Mouse (Mus musculus) adrenal gland, adult 2 months (tissue): Measurements from ENCODE around the gene Carmil1. TPM values are rescaled to one million over a fixed set of nuclear protein-coding genes. Genes with fewer than 3 reads are reported as not detected.
"Not testable (repeated sequence)": the region's sequence is repeated elsewhere in the genome, so short reads cannot be mapped to it uniquely, and the experiment has no call there.

Experiments used
- DNase-seq: peaks from one replicate; pipeline ENCODE4 v3.0.0; 2021
- polyA plus RNA-seq: library from polyadenylated mRNA; depleted of rRNA; stranded (reverse); fragments of >200 nt; gene quantifications from 2 replicates; pipeline ENCODE4 v1.2.3, GENCODE M21; 2012
- total RNA-seq, 2 experiments: library from RNA; stranded (reverse); gene quantifications; 2 replicates each; pipeline ENCODE4 v1.2.3; 2021

Gene Carmil1
- total and polyA plus RNA-seq, 3 experiments = 5.7 to 61.4 (median 52.7) TPM

DNA sequence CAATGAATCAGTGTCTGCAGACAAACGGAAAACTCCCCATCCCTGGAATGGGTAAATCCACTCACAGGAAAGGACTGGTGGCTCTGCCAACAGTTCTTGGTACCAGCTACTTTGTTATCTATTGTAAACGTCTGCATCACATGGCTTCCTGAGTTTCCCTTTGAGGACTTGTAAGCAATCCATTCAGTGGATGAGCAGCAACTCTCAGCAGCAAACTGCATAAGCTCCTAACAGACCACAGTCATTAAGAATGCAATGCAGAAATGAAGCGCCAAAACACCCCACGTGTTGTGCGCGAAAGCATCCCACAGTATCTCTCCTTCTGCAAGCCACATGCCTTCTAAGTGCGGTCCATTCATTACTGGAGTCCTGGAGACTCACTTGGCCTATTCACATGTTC is 128.0 kb downstream of the Carmil1 start:
- no peak for DNase-seq

DNA sequence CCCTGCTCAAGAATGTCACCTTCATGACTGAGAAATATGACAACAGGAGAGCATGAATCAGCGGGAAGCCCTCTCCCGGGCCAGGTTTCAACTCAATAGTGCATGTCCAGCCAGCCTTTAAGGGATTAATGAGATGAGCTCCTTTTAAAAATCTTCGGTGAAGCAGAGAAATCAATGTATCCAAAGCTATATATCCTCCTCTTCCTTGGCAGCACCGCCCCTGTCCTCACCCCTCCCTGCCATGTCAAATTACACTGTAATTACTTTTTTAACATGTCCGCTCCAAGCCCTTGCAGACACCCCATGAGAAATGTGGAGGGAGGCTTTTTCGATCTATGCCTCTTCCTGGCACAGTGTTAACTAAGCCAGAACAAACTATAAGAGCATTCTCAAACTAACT is 129.3 kb downstream of the Carmil1 start:
- DNase-seq = no peak

DNA sequence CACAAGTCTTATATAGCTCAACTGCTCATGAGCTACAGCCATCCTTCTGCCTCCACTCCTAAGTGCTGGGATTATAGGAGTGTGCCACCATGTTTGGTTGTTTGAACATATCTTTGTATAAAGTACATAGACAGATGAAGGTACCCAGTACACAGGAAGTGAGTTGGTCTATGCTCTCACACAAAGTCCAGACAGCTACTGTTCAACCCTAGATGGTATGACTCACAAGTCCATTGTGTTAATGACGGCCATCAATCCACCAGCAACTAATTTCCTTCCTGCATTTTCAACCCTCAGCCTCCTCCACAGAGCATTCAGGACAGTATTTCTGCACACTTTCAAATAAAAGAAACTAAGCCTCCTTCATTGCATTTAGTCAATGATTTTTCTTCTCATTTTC is 132.0 kb downstream of the Carmil1 start:
- DNase-seq = no peak

DNA sequence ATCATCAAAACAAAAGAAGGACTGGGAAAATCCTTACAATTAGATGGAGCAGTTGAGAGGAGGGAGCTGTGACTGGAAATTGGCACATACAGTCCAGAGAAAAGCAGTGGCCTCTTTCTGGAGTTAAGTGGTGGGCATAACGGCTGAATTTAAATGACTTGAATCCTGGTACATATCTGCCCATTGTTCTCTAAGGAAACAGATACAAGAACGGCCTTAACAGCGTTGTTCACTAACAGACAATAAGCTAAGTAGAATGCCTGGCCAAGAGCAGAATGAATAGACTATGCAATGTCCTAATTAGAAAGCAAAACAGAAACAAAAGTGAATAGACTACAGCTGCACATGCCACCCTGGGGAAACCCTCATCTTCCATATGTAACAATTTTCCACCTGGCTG is 133.6 kb downstream of the Carmil1 start:
- no peak for DNase-seq

DNA sequence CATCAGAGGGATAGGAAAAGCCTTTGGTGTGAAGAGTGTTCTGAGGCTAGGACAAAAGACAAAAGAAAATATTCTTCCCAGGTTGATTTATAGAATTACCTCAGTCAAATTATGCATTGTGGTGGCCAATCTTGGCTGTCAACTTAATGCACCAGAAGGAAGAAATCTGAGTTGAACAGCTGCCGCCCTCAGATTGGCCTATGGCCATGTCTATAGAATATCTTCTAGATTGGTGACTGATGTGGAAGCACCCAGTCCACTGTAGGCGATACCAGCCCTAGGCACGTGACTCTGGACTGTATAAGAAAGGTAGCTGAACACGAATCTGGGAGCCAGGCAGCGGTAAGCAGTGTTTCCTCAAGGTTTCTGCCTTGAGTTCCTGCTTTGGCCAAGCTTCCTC is 134.1 kb downstream of the Carmil1 start:
- no peak for DNase-seq

DNA sequence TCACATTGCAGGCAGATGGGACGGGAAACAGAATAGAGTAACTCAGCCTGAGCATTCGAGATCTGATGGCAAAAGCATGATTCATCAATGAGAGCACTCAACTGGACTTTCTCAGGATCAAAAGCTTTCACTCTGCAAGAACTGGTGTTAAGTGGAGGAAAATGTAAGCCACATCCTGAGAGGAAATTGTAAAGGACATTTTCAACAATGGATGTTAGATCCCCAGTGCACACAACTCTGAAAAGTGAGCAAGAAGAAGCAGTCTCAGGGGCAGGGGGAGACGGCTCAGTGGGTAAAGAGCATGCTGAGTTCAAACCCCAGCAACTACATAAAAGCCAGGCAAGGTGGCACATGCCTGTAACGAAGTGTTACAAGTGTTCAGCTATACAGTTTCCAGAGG is 135.7 kb downstream of the Carmil1 start:
- no peak for DNase-seq

DNA sequence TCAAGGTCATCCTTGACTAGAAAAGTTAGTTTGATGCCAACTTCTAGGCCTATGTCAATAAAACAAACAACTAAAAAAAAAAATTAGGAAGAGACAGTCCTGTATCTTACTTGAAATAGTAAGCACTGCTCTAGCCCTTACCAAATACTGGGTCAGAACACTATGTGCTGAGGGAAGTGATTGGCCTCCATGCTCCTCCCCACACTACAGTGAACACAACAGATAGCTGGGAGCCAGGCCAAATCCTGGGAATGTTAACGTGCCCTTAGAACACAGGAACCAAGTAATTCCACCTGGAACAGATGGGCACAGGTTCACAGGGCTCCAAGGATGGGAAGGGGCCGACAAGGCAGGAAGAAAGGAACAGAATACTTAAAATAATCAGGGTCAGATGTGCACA is 136.5 kb downstream of the Carmil1 start:
- peak; percentile 41 for DNase-seq

DNA sequence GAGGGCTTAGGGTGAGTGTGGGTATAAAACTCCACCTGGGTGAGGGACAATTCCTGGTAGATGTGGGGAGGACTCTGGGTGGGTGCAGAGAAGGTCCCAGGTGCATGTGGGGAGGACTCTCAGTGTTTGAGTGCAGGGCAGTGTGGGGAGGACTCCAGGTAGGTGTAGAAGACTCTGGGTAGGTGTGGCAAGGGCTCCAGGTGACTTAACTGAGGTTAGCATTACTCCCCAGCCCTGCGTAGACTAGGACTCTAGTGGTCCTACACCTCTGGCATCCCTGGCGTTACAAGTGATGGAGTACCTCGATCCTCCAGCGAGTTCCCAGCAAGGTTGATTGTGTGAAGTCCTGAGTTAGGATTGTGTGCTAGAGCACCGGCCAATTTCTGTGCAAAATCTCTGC is 143.8 kb downstream of the Carmil1 start:
- DNase-seq = no peak

DNA sequence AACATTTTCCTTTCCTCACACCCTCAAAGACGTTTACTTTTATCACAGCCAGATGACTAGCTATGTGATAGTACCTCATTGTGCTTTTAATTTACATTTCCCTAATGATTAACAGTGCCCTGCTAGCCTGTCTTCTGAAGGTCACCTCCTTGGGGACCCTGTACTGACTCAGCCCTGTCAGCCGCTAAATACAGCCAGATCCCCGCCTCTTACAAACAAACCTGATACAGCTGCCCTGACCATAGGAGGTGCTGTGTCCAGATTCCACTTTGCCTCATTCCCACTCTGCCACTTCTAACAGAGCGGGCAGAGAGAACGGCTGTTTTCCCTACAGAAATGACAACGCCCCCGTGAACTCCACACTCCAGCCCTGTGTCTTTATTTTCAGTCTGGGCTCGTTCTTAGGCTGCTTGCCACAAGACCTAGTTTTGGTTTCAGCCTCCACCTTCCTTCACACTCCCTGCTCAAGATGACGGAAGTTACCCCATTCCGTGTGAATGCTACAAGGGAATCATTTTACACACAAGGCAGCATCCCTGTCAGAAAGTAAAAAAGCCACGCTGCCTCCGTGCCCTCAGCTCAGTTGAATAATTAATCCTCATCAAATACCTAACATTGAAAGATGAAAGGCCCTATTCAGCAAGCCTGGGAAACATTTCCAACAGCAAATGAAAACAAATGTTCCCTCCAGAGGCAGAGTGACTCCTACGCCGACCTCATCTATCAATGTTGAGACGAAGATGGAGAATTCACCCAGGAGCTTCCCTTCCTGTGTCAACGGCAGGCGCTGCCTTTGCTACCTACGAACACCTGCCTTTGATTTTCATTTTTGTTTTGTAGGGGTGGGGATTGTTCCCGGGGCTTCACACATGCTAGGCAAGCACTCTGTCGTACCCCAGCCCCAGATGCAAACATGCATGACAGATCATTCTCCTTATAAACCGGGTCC is 145.0 kb downstream of the Carmil1 start:
- DNase-seq = peak; percentile 69

DNA sequence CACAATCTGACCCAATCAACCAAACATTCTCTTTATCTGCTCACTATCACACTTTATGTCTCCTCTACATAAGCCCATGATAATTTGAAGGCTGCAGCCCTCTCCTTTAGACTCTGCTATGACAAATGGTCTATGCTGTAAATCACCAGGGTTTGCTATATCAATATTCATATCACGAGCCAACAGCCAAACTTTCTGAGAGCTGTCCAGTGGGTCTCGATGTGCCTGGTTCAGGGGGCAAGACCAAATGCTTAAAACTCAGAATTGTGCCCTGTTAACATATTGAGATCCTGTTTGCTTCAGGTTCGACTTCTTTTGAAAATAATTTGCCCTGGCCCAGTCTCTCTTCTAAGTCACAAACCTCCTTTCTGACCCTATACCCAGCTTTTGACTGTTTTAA is 147.7 kb downstream of the Carmil1 start:
- DNase-seq = no peak

DNA sequence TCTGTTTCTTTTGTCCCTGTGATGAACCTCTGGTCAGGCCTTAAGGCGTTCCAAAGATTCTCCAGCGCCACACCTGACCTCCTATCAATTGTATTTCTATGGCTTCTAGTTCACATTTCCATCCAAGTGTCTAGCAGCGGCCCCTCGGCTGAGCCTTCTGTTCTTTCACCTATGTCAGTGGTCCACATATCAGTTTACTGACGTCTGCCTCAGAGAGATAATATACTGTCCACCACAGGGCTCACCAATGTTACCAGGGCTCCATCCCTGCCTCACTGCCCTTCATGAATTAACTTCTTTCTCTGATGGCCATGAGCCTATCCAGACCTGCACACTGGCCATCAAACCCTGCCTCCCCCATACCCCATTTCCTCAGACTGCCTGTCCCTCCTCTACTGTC is 149.3 kb downstream of the Carmil1 start:
- DNase-seq = no peak

DNA sequence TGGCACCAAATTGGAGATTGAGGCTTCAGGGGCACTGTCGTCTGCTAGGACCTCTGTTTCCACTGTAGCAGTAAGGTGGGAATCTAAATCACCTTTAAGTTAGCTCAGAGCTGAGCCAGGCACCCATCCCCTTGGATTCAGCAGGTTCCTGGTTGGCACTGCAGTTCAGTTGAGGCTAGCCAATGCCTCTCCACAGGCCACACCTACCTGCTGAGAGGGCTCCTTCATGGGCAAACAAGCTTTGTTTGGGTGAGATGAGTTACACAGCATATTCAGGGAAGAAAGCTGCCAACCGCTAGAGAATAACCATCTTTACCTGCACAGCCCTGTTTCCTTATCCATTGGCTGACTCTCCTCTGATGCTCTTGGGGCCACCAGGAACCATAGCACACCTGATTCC is 149.9 kb downstream of the Carmil1 start:
- no peak for DNase-seq

DNA sequence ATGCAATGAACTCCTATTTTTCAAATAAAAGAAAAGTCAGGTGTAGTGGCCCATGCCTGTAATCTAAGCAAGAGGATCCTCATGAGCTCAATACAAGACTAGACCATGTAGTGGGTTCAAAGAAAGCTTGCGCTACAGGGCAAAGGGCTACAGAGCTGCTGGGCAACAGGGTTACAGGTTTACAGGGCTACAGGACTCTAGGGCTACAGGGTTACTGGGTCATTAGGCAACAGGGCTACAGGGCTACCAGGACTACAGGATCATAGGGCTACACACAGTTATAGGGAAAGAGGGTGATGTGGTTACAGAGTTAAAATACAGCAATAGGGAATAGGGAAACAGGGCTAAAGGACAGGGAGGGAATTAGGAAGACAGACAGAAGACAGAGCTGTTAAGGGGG is 151.9 kb downstream of the Carmil1 start:
- DNase-seq = no peak

DNA sequence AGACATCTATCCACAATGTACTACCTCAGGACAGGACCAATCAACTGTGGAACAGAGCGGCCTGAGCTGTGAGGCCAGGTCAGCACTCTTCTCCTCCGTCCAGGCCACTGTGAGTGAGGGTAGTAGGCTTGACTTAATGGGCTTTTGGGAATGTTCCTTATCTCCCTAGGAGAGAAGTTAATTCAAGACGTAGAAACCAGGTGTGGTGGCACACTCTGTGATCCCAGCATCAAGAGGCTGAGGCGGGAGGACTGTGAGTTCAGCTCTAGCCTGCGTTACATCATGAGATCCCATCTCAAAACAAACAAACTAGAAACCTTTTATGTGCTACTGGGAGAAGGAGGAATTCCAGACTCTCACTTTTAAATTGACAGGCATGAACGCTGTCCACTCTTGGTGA is 154.7 kb downstream of the Carmil1 start:
- no peak for DNase-seq

DNA sequence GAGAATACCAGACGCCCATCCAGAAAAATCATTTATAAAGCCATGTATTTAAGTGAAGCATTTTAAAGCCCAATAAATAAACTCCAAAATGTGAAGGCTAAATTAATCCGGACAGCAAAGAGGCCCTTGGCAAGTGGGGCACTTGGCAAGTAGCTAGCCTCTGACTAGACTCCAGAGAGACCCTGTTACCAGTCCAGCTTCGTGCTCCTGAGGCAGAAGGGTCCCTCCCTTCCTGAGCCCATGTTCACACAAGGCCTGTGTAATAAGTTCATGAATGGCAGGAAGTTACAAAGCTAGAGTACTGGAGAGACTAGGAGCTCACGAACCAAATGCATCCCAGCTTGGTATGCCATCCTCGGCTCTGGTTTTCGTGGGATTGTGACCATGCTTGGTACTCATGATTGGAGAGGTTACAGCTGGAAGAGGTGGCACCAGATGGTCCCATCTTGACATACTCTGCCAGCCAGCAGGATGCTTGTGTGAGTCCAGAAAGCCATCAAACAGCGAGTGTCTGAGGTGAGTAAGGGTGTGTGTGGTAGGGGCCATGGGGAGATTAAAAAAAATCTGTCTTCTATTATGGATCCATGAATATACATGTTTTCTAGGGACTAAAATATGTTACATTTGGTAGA is 163.3 kb downstream of the Carmil1 start:
- DNase-seq = no peak

DNA sequence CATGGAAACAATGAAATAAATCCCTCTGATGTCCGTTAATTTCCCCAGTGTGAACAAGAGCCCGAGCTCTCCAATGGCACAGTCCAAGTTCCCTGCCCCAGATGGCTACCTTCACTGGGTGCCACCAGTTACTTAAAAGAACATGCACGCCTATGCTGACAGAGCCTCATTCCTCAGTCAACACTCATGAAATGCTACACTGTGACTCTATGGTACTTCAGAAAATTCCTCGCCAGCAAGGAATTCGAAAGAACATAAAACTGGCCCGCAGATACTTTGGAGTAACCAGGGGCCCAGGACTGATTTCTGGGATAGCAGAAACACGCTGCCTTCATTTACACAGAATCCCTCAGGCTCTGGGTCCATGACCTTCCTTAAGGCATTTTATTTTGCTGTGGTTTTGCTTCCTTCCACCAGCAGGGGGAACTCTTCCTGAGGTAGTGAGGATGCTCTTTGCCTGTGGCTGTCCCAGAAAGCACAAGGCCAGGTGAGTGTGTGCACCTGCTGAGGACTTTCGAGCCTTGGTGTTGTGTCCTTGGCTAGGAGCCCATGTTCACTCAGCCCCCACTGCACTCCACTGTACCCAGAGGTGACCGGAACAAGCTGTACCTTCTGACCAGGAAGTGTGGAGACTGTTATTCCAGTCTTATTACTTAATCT is 167.8 kb downstream of the Carmil1 start:
- DNase-seq = peak; percentile 50

DNA sequence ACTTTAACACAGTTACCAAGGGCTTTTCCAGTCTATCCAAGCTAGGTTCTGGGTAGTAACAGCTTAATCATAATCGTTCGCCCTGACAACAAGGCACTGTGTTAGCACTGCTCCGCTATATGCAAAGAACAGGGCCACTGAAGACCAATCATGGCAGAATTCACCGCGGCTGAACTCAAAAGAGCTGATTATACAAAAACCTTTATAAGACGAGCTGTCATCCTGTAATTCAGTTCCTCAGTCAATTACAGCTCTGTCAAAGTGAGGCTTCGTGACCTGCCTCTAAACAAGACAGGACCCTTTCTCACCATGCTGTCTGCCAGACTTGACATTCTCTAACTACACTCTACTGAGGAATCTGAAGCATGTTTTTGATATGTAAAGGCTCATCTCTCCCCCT is 170.3 kb downstream of the Carmil1 start:
- DNase-seq = no peak

DNA sequence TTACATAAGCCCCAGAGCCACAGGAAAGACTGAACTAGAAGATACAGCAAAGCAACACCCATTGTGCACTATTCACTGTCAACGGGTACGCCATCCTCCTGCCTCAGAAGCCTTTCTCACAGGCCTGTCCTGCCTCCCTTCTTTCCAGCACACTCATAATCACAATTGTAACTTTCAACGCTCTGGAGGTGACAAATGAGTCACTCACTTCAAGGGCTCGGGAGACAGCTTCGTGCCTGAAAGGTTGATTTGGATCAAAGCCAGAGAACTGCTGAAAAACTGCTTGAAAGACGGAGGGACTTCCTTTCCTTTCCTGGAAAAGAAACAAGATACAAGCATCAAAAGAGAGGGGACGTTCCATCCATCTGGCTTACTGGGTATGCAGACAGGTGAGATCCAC is 172.3 kb downstream of the Carmil1 start:
- peak; percentile 39 for DNase-seq

DNA sequence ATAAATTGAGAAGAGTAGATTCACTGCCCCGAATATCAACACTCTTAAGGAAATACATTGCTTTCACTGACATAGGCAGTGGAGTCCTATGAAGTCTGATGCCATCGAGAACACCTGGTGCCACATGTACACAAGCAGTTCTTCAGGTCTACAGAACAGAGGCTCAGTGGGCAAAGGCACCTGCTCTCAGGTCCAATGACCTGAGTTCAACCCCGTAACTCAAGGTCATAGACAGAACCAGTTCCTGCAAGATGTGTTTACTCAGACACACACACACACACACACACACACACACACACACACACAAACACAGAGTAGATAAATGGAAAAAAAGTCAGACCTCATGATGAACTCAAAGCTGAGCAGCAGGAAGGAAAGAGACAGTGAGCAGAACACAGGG is 173.5 kb downstream of the Carmil1 start:
- DNase-seq = no peak

DNA sequence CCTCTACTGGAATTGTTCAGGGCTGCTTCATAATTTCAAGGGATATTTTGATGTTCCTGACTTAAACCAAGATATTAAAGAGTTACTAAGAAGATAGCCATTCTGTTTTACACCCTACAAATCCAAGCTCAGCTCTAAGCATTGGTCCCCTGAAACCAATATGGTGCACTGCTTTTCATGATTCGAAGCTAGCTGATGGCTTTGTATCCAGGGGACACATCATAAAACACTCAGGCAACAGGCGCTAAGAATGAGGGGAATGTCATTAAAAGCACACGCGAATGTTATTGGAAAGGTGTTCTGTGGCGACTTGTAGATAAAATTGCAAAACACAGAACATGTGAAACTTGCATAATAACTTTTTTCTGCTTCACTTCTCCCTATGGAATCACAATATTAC is 174.8 kb downstream of the Carmil1 start:
- DNase-seq = no peak

DNA sequence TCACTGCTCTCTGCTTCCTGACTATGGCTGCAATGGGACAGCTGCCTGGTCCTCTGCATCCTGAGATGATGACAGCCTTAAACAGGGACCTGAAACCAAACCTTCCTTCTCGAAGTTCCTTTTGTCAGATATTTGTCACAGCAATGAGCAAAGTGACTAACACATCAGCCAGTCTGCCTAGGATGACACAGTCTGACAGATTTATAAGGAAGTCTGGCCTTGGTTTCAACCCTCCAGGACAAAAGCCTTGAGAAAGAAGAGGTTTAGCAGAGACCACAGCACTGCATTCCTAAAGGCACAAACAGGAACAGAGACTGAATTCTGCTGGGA is 175.3 kb downstream of the Carmil1 start:
- DNase-seq = peak; percentile 58

DNA sequence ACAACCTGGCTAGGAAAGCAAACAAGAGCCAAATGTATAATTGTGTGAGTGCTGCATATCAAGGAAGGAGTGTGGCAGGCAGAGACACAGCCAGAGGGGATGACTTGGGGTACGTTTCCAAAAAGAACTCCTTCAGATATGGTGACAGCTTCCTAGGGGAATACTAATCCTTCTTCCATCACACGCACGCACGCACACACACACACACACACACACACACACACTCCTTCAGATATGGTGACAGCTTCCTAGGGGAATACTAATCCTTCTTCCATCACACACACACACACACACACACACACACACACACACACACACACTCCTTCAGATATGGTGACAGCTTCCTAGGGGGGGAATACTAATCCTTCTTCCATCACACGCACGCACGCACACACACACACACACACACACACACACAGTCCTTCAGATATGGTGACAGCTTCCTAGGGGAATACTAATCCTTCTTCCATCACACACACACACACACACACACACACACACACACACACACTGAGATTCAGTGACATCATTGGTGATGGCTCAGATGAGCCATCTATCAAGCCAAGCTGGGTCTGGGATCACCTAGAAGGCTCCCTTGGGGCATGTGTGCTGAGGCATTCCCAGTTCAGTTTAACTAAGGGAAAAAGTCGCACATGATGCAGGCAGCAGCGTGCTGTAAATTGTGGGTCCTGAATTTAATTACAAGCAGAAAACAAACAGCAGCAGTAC is 175.8 kb downstream of the Carmil1 start:
- not testable (repeated sequence) for DNase-seq

DNA sequence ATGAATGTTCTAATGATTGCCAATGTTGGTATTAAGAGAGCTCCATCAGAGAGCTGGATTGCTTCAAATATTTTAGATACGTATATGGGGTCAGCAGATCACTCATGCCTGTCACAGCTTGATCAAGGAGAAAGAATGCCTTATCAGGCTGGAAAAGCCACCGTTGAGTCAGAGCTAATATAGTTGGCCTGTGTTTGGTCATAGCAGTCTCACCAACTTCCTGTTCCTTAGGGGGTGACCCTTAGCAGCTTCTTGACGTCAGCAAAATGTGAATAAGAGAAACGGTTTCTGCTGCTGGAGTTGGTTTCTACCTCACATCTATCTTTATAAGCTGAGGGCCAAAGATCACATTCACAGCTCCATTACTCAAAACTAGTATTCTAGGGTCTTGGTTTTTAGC is 176.6 kb downstream of the Carmil1 start:
- peak; percentile 40 for DNase-seq
